Mouse (Mus musculus) kidney, postnatal 36 days (tissue): ENCODE measurements at regions not wholly inside any gene's neighbourhood (a gene's known extent, or its start where the extent isn't known, plus 50 kb on each side); places are given as distances from the start of the nearest gene placed in this dataset.

Experiments
- DNase-seq, 2 experiments: peaks; one replicate each; pipeline ENCODE4 v3.0.0; 2021 to 2022; ENCODE audit warnings: mixed read lengths in 2 of 2

DNA sequence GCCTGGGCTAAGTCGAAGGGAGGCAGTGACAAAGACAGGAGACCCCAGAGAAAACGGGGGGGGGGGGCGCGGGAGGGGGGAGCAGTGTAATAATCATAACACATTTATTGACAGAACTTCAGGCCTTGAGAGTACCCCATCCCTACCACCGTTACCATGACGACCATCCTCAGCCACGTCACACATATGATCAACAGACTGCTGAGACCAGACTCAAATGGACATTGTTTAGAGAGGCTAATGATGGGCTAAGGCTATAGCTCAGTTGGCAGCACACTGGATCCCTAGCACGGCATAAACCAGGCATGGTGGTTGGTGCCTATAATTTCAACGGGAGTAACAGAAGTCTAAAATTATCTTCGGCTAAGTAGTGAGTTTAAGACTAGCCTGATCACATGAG, 565.8 kb upstream of the Adam5 start:
- DNase-seq: no peak

DNA sequence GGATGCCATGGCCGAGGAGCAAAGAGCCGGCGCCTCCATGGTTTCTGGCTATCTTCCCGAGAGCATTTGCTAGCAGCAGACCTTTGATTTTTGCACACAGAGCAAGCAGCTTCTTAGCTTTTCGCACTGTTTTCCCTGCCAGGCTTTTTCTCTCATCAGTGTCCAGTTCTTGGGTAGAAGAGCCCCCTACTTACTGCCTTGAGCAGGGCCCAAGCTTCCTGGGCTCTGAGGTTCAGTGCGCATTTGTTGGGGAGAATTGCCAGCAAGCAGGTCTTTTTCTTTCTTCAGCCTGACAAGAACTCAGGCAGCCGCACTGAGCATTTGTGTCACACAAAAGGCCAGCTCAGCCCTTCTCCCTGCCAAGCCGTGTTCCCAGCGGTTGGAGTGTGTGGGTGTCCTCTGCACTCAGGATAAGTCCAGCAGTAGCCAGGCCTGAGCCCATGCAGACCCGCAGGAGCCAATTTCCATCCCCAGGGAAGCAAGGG, 565.2 kb upstream of the Adam5 start:
- peak; percentile 36 to 52 for DNase-seq

DNA sequence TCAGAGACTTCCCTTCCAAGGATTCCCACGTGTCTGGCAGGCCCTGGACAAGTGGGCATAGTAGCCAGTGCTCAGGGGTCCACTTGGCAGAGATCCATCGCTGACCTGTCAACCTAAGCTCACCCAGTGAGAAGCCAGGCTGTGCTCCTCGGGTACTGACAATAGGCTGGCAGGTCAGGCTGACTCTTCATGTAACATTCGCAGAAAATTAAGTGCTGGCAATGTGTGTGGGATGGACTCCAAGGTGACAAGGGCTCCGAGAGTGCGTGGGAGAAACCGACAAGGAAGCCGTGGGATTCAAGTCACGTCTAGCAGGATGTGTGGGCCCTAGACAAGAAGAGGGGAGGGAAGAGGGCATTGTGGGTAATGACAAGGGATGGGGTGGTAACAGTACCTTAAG, 564.6 kb upstream of the Adam5 start:
- no peak for DNase-seq

DNA sequence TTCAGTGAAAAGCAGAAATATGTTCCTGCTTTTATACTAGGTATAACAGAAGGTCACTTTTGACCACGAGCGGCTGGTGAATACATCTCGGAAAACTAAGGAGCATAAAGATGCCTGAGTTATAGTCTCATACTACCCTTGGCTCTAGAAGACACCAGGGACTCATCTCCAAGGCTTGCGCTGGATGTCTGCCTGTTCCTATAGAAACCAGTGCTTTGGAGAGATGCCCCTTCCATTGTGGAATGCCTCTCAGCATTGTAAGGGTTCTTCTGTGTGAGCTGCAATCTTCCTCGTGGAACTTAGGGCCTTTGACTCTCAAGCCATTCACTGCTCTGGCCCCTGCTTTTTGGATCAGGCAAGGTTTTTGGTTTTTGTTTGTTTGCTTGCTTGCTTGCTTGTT, 561.0 kb upstream of the Adam5 start:
- no peak for DNase-seq

DNA sequence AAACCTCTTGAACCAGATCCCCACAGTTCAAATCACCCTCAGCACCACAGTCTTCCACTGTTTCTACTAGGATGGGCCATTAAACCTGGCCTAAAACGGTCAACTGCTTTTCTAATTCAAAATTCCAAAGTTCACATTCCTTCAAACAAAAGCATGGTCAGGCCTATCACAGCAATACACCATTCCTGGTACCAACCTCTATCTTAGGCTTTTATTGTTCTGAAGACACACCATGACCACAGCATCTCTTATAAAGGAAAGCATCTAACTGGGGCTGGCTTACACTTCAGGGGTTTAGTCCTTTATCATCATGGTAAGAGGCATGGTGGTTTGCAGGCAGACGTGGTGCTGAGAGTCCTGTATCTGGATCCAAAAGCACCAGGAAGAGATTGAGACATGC, 560.4 kb upstream of the Adam5 start:
- no peak for DNase-seq

DNA sequence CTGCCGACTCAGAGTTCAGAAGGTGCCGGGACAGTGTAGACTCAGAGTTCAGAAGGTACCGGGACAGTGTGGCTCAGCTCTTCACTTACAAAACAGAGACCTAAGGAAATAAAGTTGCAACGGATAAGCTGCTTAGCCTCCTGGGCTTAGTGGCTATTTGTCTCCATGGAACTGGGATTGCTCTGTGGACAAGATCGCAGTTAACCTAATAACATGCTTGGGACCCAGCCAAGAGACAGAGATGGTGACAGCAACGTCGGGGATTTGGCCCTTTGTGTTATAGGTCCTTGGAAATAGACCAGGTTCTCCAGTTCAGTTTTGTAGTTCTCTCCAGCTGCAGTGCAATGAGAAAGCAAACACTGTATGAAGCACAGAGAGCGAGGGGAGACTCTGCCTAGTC, 549.1 kb upstream of the Adam5 start:
- DNase-seq: peak; percentile 18 to 25

DNA sequence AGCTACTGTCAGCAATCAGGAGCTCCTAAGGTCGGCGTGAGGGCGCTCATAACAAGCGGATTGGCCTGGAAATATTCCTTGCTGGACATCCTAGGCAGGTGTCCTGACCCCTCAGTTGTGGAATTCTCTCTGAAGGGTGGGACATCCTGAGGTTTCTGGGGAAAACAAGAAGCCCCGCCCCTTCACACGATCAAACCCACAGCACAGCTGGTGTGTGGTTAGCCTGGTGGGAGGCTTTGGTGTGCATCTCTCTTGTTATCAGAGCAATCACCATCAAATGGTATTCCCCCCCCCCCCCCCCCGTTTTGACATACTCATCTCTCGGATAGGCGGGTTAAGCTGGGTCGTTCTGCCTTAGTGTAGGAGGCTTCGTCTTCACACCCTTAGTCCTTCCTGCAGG, 546.8 kb upstream of the Adam5 start:
- no peak for DNase-seq

DNA sequence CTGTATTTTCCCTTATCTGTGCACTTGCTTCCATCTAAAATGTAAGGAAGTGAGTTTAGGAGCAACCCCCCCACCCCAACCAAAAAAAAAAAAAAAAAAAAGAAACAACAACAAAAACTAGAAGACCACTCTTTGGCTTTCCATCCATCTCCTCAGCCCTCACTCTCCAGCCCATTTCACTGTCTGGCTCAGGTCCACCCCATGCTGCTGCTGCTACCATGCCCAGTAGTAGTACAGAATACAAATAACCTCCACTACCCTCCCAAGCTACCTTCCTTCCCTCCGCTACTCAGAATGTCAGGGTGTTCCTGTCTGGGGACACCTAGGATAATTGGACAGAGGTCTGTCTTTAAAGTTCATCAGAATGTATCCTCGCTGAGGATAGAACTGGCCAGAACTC, 545.2 kb upstream of the Adam5 start:
- no peak for DNase-seq

DNA sequence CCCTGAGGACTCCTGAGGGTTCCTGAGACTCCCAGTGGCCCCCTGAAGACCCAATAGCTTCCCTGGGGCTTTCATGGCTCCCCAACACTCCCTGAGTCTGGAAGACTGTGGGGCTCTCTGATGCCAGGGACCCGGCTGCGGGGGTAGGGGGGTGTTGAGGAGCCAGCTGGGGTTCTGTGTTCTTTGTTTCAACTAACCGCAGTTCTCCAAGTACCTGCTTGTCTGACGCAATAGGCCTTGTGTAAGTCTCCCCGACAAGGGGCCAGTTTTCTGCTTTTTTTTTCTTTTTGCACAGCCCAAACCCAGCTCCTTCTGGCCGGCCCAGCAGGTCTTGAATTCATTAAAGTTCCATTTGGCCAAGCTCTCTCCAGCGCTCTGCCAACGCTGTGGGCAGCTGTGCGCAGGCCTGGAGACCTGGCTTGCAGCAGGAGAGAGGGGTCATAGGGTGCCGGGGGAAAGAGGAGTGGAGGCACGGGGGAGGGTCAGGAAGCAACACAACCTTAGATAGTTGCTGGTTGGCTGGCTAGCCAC, 544.5 kb upstream of the Adam5 start:
- peak; percentile 19 to 38 for DNase-seq

DNA sequence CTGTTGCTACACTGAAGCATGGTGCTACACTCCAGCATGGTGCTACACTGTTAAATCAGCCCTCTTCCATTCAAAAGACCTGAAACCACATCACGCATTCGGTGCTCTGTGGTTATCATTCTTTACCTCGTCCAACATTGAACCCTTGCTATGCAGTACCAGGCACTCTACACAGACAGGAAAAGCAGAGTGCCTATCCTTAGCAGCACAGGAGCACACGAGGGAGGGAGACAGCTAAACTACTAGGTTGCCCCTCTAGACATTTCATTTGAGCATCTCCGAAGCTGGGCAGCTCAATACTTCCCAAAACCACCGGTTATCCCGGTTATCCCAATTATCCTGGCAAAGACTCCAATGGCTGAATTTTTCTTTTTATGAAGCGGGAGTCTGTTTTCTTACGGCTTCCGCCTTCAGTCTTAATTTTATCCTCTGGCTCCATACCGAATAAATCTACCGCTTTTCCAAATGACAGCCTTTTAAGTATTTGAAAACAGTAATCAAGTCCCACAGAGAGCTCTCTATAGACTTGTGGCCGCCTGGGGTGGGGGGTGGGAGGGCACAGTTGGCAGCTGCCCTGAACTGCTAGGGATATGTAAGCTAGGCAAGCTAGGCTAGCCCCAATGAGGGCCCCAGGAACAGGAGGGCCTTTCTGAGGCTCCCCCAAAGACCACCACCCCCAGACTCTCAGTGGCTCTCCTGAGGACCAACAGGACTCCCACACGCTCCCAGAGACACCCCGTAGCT, 543.8 kb upstream of the Adam5 start:
- DNase-seq: no peak

DNA sequence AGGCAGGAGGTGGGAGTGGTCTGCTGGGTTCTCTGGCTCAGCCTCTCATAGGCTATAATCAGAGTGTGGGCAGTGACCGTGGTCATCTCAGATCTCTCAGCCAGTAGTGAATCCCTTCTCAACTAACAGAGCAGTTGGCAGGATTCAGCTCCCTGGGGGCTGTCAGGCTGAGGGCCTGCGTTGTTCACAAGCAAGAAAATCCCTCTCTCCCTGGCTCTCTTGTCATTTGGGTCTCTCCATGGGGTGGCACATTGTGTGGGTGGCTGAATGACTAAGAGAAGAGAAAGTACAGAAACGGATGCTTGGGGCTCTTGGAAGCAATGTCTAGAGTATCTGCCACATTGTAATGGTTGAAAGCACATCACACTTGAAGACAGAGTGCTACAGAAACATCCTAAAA, 542.0 kb upstream of the Adam5 start:
- no peak for DNase-seq

DNA sequence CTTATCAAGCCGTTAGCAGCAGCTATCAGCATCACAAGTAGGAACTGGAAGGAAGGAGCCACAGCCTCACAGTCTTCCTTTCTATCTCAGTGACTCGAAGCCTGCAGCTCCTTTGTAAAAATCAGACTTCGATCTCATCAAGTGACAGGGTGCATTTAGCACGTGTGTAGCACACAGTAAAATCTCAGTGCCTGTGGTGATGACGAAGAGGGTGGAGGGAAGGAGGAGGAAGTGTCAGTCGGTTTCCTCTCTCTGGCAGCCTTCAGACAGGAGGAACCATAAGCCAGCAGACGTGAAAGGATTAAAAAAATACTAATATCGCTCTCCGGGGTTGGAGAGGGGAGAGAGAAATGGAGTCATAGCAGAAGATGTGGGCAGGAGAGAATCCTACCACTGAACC, 538.5 kb upstream of the Adam5 start:
- no peak for DNase-seq

DNA sequence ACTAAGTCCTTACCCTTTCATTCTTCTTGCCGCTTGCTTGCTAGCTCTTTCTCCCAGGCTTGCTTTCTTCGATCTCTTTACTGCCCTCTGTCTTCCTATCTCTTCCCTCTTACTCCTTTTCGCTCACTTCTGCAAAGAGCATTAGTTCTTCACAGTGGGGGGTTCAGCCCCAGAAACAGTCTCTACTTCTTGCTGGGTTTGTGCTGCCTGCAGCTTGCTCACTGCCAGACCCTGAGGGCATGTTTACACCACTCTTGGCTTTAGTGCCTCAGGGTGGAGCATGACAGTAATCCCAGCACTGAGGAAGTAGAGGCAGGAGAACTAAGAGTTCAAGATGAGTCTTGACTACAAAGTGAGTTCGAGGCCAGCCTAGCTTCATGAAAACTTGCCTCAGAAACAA, 538.0 kb upstream of the Adam5 start:
- DNase-seq: no peak

DNA sequence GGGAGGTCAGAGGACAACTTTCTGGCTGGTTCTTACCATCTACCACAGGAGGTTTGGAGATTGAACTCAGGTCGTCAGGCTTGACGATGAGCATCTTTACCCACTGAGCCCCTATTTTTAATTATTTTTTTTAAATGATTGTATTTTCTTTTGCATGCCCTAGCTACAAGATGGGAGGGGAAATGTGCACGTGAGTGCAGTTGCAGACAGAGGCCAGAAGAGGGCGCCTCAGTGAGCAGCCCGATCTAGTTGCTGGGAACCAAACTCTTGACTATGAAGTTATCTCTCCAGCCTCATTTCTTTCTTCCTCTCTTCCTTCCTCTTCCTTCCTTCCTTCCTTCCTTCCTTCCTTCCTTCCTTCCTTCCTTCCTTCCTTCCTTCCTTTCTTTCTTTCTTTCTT, 537.3 kb upstream of the Adam5 start:
- DNase-seq: peak in 1 of 2 experiments; percentile 11

DNA sequence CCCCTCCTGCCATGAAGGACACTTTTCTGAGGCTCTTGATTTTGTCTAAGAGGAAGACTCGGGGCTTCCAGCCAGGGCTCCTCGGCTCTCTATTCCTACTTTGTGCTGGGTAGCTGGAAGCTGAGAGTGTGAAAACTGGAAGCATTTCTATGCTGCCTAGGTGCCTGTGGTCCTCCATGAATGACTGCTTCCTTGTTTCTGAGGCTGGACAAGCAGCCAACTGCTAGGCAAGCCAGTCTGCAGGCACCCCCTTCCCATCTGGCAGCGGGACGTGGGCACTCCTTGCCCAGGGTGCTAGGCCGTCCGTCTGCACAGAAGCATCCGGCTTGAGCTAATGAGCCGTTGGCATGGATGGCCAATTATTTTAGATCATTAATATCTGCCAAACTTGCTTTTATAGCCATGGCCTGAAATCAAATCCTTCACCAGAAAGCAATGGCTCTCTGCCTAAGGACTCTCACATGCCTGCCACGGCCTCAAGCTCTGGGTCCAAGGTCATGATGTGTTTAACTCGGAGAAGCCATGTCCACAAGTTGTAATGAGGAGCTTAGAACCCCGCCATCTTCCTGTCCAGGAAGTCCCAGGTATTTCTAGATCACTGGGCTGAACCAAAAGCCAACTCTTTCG, 534.5 kb upstream of the Adam5 start:
- no peak for DNase-seq

DNA sequence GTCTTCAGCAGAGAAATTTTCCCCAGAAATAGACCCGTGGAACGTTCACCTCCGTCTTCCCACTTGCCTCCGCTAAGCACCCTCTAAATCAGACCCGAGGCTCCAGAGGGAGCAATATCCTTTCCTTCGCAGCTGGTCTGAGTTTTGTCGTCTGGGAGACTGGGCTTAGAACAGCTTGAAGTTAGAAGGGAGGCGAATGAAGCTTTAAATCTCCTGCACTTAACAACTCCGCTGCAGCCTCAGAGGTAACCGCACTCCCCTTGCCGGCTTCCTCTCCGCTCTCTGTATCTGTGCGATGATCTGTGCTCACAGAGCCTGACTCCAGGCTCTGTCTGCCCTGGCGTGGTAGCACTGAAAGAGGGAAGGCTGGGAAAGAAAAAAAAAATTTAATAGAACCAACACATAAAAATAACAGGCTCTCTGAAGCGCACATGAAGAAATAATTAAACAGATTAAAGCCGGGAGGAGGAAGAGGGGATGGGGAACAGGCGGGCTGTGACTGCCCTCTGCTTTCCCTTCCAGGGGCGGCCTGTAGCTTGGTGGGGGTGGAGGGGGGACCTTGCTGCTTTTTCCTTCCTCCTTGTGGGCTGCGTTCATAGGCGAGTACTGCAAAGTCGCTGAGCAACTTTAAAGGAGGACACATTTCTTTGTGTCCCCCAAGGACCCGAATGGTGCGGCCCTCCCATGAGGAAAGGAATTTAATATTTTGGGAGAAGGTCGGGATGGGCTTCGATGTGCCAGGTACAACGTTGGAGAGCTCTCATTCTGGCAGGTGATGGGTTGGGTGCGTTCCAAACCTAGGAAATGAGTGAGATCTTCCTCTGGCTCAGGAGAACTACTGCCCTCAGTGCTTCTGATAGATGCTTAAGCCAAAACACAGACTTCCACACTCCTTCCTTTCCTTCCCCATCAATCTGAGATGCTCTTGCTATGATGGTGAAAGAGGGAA, 529.9 kb upstream of the Adam5 start:
- DNase-seq: peak in 1 of 2 experiments; percentile 18

DNA sequence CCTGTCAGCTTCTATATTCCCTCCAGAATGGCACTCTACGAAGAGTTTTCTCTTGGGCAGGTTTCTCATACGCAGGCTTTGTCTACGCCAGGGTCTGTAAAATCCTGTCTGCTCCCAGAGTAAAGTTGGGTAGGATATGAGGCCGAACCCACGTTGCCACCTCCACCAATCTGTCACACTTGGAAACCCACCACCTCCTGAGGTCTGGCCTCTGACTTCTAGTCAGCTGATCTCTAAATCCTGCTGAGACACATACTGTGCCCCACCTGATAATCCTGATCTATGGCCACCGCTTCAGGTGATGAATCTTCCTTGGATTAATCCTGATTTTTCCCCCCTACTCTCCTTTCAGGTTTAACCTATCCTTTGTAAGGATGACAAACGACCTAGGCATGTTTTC, 529.2 kb upstream of the Adam5 start:
- no peak for DNase-seq

DNA sequence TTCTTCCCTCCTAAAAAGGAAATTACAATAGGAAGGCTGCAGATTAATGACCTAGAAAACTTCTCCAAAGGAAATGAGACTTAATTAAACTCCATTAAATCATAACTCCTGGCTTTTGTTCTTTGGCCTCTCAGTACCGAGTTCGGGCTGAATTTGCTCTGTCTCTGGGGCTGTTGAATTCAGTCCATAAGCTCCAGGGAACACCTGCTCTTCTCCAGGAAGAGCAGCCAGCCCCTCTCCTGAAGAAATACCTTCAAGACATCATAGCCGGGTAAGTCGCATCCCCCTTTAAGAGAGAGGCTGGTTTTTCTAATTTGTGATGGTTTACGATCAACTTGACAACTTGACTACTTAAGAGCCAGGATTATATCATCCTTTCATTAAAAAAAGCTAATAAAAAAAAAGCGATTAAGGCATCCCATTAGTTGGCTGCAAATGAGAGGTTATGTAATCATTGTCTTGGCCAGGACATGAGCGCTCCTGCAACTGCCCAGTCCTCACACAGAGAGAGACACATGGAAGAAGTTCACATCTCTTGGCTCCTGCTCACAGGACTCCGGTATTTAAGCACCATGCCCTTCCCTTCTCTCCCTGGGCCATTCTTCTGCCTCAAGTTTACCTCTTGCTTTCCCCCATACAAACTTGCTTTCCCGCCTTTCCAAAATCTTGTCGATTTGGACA, 524.0 kb upstream of the Adam5 start:
- DNase-seq: no peak

DNA sequence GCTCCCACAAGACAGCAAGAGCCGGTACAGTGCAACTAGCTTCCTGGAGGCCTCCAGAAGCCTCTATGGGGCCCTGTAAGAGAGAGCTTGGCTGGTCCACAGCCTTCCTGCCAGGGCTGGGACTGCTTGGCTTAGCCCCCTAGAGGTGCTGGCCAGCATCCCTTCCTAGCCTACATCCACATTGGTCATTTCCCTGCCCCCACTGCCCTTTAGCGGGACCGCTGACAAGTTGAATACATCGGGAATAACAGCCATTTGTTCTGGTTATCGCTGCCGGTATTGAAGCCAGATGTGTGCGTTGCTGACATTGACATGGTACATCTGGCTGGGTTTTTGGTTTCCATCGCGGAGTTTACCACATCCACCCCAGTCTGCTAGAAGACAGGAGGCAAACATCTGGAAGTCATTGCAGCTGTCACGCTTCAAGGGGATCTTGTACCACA, 519.0 kb upstream of the Adam5 start:
- DNase-seq: peak; percentile 29 to 39

DNA sequence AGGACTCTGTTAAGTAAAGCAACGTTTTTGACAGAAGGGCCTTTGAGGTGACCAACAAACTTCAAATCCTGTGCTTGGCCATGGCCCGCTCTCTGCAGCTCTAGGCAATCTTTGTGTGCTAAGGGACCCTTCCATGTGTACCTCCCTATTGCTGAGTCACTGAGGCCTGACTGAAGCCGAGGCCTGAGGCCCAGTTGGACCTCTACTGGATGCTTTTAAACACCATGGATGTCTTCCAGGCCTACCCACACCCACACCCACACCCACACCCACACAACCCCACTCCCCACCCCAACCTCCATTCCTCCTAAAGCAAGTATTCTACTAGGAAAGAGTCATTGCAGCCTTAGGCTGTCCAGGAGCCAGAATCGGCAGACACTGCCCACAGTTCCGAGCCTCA, 518.3 kb upstream of the Adam5 start:
- no peak for DNase-seq

DNA sequence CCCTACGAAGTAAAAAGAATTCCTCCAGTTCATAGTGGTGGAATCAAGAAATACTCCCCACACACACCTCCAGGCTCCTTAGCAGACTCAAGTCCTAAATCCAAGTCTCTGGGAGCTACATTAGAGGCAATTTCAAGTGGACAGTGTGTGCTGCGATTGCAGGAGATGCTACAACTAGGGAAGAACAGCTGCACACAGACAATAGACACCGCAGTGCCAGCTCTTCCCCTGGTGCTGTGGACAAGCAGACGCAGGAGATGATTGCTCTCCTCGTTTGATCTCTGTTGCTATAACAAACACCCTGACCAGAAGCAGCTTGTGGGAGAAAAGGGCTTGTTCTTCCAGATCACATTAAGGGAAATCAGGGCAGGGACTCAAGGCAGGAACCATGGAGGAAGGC, 517.1 kb upstream of the Adam5 start:
- DNase-seq: no peak

DNA sequence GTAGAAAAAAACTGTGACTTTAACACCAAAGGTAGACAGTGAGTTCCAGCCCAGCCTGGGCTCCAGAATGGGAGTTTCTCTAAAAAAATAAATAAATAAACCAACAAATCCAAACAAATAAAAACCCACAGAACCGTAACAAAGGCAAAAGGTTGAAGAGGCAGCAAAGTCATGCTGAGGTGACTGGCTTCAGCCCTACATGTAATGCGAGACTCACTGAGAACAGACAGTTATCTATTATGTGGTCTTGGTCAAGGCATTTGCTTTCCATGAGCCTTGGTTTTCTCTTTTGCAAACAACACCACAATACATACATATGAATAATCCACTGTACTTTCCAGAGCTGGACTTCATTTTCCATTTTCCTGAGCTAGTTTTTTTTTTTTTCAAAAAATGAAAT, 516.6 kb upstream of the Adam5 start:
- DNase-seq: no peak
